Mouse (Mus musculus) MEL (cell line): ENCODE results near the gene Apobec3. TPM values are rescaled to one million over a fixed set of nuclear protein-coding genes. Genes with fewer than 3 reads are reported as not detected.
A peak's percentile ranks its signal among the peaks of the same experiment; 100 is the strongest.

Experiments
- DNase-seq: peaks from one replicate; pipeline ENCODE4 v3.0.0; 2011; ENCODE audit warnings: low read depth, low spot score
- H3K27ac ChIP-seq: 2 replicates; pipeline ENCODE4 v1.5.1; 2012; ENCODE audit warnings: low read depth, mild to moderate bottlenecking, control low read depth, low read length, moderate library complexity; ENCODE audit not compliant: control insufficient read depth
- H3K27me3 ChIP-seq, 2 experiments: fragments of 150-350 bp in 1 of 2; sonication (generic) in 1 of 2; 2 replicates each; pipeline ENCODE4 v1.6.1; 2012; ENCODE audit warnings: low read length in 2 of 2, mild to moderate bottlenecking in 2 of 2, improper control_type of control experiment in 1 of 2, moderate library complexity in 1 of 2; ENCODE audit not compliant: insufficient read depth in 2 of 2, control insufficient read depth in 1 of 2
- H3K36me3 ChIP-seq, 2 experiments: 2 replicates each; pipeline ENCODE4 v1.6.1; 2012 to 2014; ENCODE audit warnings: low read length in 2 of 2, improper control_type of control experiment in 1 of 2, inconsistent platforms in 1 of 2, mild to moderate bottlenecking in 1 of 2; ENCODE audit not compliant: insufficient read depth in 2 of 2, control insufficient read depth in 1 of 2
- H3K4me1 ChIP-seq, 2 experiments: fragments of 150-350 bp in 1 of 2; sonication (generic) in 1 of 2; 2 replicates each; pipeline ENCODE4 v1.6.1; 2012; ENCODE audit warnings: low read length in 2 of 2, improper control_type of control experiment in 1 of 2, mild to moderate bottlenecking in 1 of 2; ENCODE audit not compliant: insufficient read depth in 2 of 2, control insufficient read depth in 1 of 2
- H3K4me3 ChIP-seq, 2 experiments: fragments of 150-350 bp in 1 of 2; sonication (generic) in 1 of 2; 2 replicates each; pipeline ENCODE4 v1.5.1; 2012; ENCODE audit warnings: low read depth in 2 of 2, low read length in 2 of 2, mild to moderate bottlenecking in 2 of 2, moderate library complexity in 2 of 2, control low read depth in 1 of 2, improper control_type of control experiment in 1 of 2; ENCODE audit not compliant: control insufficient read depth in 1 of 2, insufficient read depth in 1 of 2
- H3K79me2 ChIP-seq: 2 replicates; pipeline ENCODE4 v1.6.1; 2012; ENCODE audit warnings: mild to moderate bottlenecking, low read length, moderate library complexity; ENCODE audit not compliant: control insufficient read depth, poor library complexity, insufficient read depth
- H3K9ac ChIP-seq: 2 replicates; pipeline ENCODE4 v1.6.1; 2012; ENCODE audit warnings: low read depth, mild to moderate bottlenecking, control low read depth, low read length, moderate library complexity; ENCODE audit not compliant: control insufficient read depth, poor library complexity, severe bottlenecking
- H3K9me3 ChIP-seq: fragments of 150-350 bp; sonication (generic); replicated peaks from 2 replicates; pipeline ENCODE4 v1.6.1; 2012; ENCODE audit warnings: mild to moderate bottlenecking, low read length, improper control_type of control experiment, moderate library complexity; ENCODE audit not compliant: insufficient read depth
- BHLHE40 ChIP-seq: IDR thresholded peaks from 2 replicates; pipeline ENCODE4 v1.6.1; 2012; ENCODE audit warnings: low read depth, mild to moderate bottlenecking, inconsistent platforms, low read length, improper control_type of control experiment, borderline replicate concordance
- CHD1 ChIP-seq: IDR thresholded peaks from 2 replicates; pipeline ENCODE4 v1.6.1; 2012; ENCODE audit warnings: low read depth, mild to moderate bottlenecking, inconsistent platforms, low read length, improper control_type of control experiment
- CHD2 ChIP-seq: IDR thresholded peaks from 2 replicates; pipeline ENCODE4 v1.6.1; 2011; ENCODE audit warnings: low read length, improper control_type of control experiment
- CTCF ChIP-seq, 3 experiments: IDR thresholded peaks in 2 of 3; conservative IDR thresholded peaks in 1 of 3; 2 replicates each; pipeline ENCODE4 v1.5.1; 2011 to 2012; ENCODE audit warnings: low read length in 3 of 3, low read depth in 2 of 3, mild to moderate bottlenecking in 2 of 3, improper control_type of control experiment in 1 of 3, inconsistent platforms in 1 of 3, mixed read lengths in 1 of 3, moderate library complexity in 1 of 3; ENCODE audit not compliant: control insufficient read depth in 1 of 3, insufficient read depth in 1 of 3, poor library complexity in 1 of 3, severe bottlenecking in 1 of 3
- E2F4 ChIP-seq: IDR thresholded peaks from 2 replicates; pipeline ENCODE4 v1.6.1; 2011; ENCODE audit warnings: low read depth, low read length, improper control_type of control experiment, borderline replicate concordance
- EP300 ChIP-seq, 2 experiments: IDR thresholded peaks; 2 replicates each; pipeline ENCODE4 v1.6.1; 2011; ENCODE audit warnings: improper control_type of control experiment in 2 of 2, low read length in 2 of 2, low read depth in 1 of 2, mild to moderate bottlenecking in 1 of 2
- ETS1 ChIP-seq: IDR thresholded peaks from 2 replicates; pipeline ENCODE4 v1.6.1; 2012; ENCODE audit warnings: low read depth, mild to moderate bottlenecking, inconsistent platforms, low read length, improper control_type of control experiment, moderate library complexity
- GABPA ChIP-seq: IDR thresholded peaks from 2 replicates; pipeline ENCODE4 v1.6.1; 2012; ENCODE audit warnings: low read depth, mild to moderate bottlenecking, inconsistent platforms, low read length, improper control_type of control experiment, moderate library complexity
- GATA1 ChIP-seq: IDR thresholded peaks from 2 replicates; pipeline ENCODE4 v1.6.1; 2011; ENCODE audit warnings: low read depth, low read length, improper control_type of control experiment
- JUND ChIP-seq: IDR thresholded peaks from 2 replicates; pipeline ENCODE4 v1.6.1; 2011; ENCODE audit warnings: low read depth, mild to moderate bottlenecking, improper control_type of control experiment, low read length
- KAT2A ChIP-seq: conservative IDR thresholded peaks from 2 replicates; pipeline ENCODE4 v1.6.1; 2012; ENCODE audit warnings: low read depth, low read length, improper control_type of control experiment, inconsistent platforms
- MAX ChIP-seq: IDR thresholded peaks from 2 replicates; pipeline ENCODE4 v1.6.1; 2011; ENCODE audit warnings: low read length, improper control_type of control experiment
- MYC ChIP-seq: IDR thresholded peaks from 2 replicates; pipeline ENCODE4 v1.6.1; 2011; ENCODE audit warnings: low read depth, mild to moderate bottlenecking, low read length, improper control_type of control experiment, moderate library complexity
- NELFE ChIP-seq: IDR thresholded peaks from 2 replicates; pipeline ENCODE4 v1.6.1; 2011; ENCODE audit warnings: low read depth, low read length, improper control_type of control experiment
- NRF1 ChIP-seq: IDR thresholded peaks from 2 replicates; pipeline ENCODE4 v1.6.1; 2014; ENCODE audit warnings: low read depth, mild to moderate bottlenecking, inconsistent platforms, low read length, improper control_type of control experiment, moderate library complexity; ENCODE audit not compliant: poor library complexity, insufficient read depth, severe bottlenecking
- POLR2A ChIP-seq, 2 experiments: IDR thresholded peaks; 2 replicates each; pipeline ENCODE4 v1.6.1; 2011 to 2012; ENCODE audit warnings: low read length in 2 of 2, mild to moderate bottlenecking in 2 of 2, control low read depth in 1 of 2, improper control_type of control experiment in 1 of 2, low read depth in 1 of 2, moderate library complexity in 1 of 2; ENCODE audit not compliant: control insufficient read depth in 1 of 2, insufficient read depth in 1 of 2, poor library complexity in 1 of 2
- SIN3A ChIP-seq: IDR thresholded peaks from 2 replicates; pipeline ENCODE4 v1.6.1; 2012; ENCODE audit warnings: low read length, improper control_type of control experiment, inconsistent platforms
- SMC3 ChIP-seq: IDR thresholded peaks from 2 replicates; pipeline ENCODE4 v1.6.1; 2011; ENCODE audit warnings: low read depth, low read length, improper control_type of control experiment
- TBP ChIP-seq: IDR thresholded peaks from 2 replicates; pipeline ENCODE4 v1.8.0; 2011; ENCODE audit warnings: low read depth, low read length, improper control_type of control experiment
- TCF12 ChIP-seq: IDR thresholded peaks from 2 replicates; pipeline ENCODE4 v1.6.1; 2014; ENCODE audit warnings: low read depth, mild to moderate bottlenecking, inconsistent platforms, low read length, improper control_type of control experiment, moderate library complexity
- ZC3H11A ChIP-seq: IDR thresholded peaks from 2 replicates; pipeline ENCODE4 v1.6.1; 2012; ENCODE audit warnings: low read depth, mild to moderate bottlenecking, inconsistent platforms, low read length, improper control_type of control experiment
- ZMIZ1 ChIP-seq: IDR thresholded peaks from 2 replicates; pipeline ENCODE4 v1.6.1; 2012; ENCODE audit warnings: low read depth, mild to moderate bottlenecking, inconsistent platforms, low read length, improper control_type of control experiment, moderate library complexity
- ZNF384 ChIP-seq: IDR thresholded peaks from 2 replicates; pipeline ENCODE4 v1.6.1; 2012; ENCODE audit warnings: low read depth, mild to moderate bottlenecking, inconsistent platforms, low read length, improper control_type of control experiment
- polyA plus RNA-seq, 2 experiments: library from polyadenylated mRNA; stranded (reverse) in 1 of 2; unstranded in 1 of 2; fragments of >175 nt in 1 of 2; fragments of >200 nt in 1 of 2; gene quantifications; 2 replicates each; pipeline versions ENCODE4 v1.2.1 to v1.2.4; 2012; ENCODE audit warnings: low replicate concordance in 2 of 2, low read depth in 1 of 2; ENCODE audit not compliant: insufficient read length in 2 of 2, insufficient read depth in 1 of 2, missing spikeins in 1 of 2
- total RNA-seq: library from RNA; depleted of rRNA; stranded (reverse); fragments of 300-350 nt; gene quantifications from 2 replicates; pipeline ENCODE4 v1.2.3, GENCODE M21; 2012

The Apobec3 gene
- total and polyA plus RNA-seq, 3 experiments: 22.2 to 38.6 TPM; not detected in 1

GRCm38 (mm10) chr15:79892213-79892541 lies 718 bp downstream of the Apobec3 start (continued):
- peak; percentile 26; the same call in 1 of the 2 replicates for TF ChIP-seq TCF12

- Histone ChIP-seq H3K9me3 (no peaks in the 10 kb centered on the region), H3K27ac (no peak overlapping the region), H3K36me3 (peaks cover 0 to 14% of the 10 kb centered on the region in 2 experiments; a peak in 2 of 4 replicates), H3K4me3 (peak overlapping the region; percentile 67 to 96), H3K9ac (peak overlapping the region; percentile 86), H3K4me1 (peaks cover 4 to 17% of the 10 kb centered on the region in 2 experiments), H3K79me2 (peaks cover 5% of the 10 kb centered on the region), H3K27me3 (no peaks in the 10 kb centered on the region)
- no peak for DNase-seq
- TF ChIP-seq TBP (peak; percentile 91), ZC3H11A (no peak), NELFE (no peak)
These were observed 1.8 kb downstream of the Apobec3 start for GRCm38 (mm10) chr15:79892995-79893823.

- Histone ChIP-seq H3K79me2 (peaks cover 5% of the 10 kb centered on the region), H3K4me1 (peaks cover 4 to 17% of the 10 kb centered on the region in 2 experiments), H3K27ac (no peak overlapping the region), H3K9me3 (no peaks in the 10 kb centered on the region), H3K36me3 (peaks cover 2 to 14% of the 10 kb centered on the region in 2 experiments; a peak in 2 of 4 replicates), H3K27me3 (no peaks in the 10 kb centered on the region), H3K9ac (peak overlapping the region; percentile 32), H3K4me3 (peak overlapping the region; percentile 67 to 96)
- no peak for DNase-seq
- TF ChIP-seq TCF12 (peak; percentile 58), SIN3A (no peak), BHLHE40 (no peak), MYC (no peak), GABPA (no peak), EP300 (IDR thresholded peaks at IDR 0.05; ENCODE audit: low read depth in 1 of 2, low read length in 2 of 2) (peak; percentile 55 to 64; a peak in 3 of 4 replicates), ETS1 (peak; percentile 53), GATA1 (peak; percentile 68)
These were observed 2.3 kb downstream of the Apobec3 start for GRCm38 (mm10) chr15:79893824-79894123.

GRCm38 (mm10) chr15:79894343-79894742 lies 2.9 kb downstream of the Apobec3 start:
- Histone ChIP-seq H3K36me3 (peaks cover 2 to 14% of the 10 kb centered on the region in 2 experiments; a peak in 2 of 4 replicates), H3K9ac (peak overlapping the region; percentile 45), H3K27me3 (no peaks in the 10 kb centered on the region), H3K4me3 (peak overlapping the region; percentile 5 to 31; a peak in 2 of 4 replicates), H3K27ac (peak overlapping the region; percentile 51), H3K4me1 (peaks cover 4 to 17% of the 10 kb centered on the region in 2 experiments), H3K9me3 (no peaks in the 10 kb centered on the region), H3K79me2 (peaks cover 5% of the 10 kb centered on the region)
- DNase-seq: no peak
- TF ChIP-seq CTCF (IDR thresholded peaks at IDR 0.05 in 2 of 3, conservative IDR thresholded peaks at IDR 0.05 in 1 of 3; ENCODE audit: control insufficient read depth in 1 of 3, insufficient read depth in 1 of 3, low read depth in 2 of 3, low read length in 3 of 3, poor library complexity in 1 of 3, severe bottlenecking in 1 of 3) (no peak), CHD1 (no peak), ZNF384 (no peak), TBP (no peak), BHLHE40 (no peak), NRF1 (no peak), CHD2 (no peak), GABPA (no peak), JUND (no peak), SMC3 (no peak), ZC3H11A (no peak), E2F4 (no peak), ZMIZ1 (no peak), KAT2A (no peak), TCF12 (no peak), MAX (no peak), POLR2A (IDR thresholded peaks at IDR 0.05; ENCODE audit: control insufficient read depth in 1 of 2, insufficient read depth in 1 of 2, low read depth in 1 of 2, low read length in 2 of 2, poor library complexity in 1 of 2) (no peak)
